Mouse (Mus musculus): ENCODE results near the gene Cyp2w1.
"Not testable (repeated sequence)": the region's sequence is repeated elsewhere in the genome, so short reads cannot be mapped to it uniquely, and the experiment has no call there.

Gene Cyp2w1

DNA sequence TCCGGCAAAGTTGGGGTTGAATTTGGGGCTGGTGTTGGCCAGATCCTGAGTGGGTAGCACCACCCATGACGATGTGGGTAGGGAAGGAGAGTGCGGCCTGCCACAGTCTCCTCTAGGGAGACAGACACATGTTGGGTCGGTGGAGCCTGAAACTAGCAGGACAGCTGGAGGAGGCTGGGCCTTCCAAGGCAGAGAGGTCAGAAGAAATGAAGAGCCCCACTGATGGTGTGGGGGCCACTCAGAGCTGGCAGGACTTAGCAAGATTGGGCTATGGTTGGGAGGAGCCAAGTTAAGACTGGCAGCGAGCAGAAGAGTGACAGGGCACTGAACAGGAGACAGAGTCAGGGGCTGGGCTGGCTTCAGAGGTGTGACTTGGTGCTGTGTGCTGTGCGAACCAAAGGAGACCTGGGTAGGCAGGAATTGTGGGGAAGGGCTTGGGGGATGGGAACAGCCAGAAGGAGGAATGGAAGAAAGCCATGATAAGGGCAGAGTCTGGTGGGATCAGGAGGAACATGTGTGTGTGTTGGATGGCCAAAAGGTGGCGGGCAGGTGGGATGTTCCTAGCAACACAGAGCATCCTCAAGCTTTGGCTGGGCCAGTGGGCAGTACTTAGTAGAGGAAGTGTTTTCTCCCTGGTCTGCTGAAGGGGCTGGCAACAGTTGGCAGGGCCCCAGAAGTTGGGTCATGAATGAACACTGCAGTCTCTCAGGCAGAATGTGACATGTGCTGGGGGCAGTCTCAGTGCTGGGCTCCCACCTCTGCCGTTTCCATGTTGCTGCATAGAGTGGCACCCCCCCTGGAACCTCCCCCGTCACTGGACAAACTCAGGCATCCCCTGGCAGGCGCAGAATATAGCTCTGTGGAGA, 35.1 kb downstream of the Cyp2w1 start:
- DNase-seq = no peak

DNA sequence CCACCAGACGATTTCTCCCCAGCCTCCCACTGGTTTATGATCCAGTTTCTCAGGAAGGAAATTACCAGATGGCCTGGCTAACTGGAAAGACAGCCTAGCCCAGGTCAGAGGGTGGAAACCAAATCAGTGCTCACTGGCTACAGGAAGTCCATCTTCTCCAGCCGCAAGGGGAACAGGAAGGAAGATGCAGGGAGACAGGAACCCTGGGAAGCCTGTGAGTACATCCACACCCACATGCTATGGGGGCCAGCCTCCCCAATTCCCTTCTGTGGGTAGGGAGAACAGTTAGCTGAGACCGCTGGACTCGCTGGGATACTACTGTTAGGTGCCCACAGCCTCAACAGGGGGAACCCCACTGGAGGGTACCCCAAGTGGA, 35.8 kb downstream of the Cyp2w1 start:
- no peak for DNase-seq

DNA sequence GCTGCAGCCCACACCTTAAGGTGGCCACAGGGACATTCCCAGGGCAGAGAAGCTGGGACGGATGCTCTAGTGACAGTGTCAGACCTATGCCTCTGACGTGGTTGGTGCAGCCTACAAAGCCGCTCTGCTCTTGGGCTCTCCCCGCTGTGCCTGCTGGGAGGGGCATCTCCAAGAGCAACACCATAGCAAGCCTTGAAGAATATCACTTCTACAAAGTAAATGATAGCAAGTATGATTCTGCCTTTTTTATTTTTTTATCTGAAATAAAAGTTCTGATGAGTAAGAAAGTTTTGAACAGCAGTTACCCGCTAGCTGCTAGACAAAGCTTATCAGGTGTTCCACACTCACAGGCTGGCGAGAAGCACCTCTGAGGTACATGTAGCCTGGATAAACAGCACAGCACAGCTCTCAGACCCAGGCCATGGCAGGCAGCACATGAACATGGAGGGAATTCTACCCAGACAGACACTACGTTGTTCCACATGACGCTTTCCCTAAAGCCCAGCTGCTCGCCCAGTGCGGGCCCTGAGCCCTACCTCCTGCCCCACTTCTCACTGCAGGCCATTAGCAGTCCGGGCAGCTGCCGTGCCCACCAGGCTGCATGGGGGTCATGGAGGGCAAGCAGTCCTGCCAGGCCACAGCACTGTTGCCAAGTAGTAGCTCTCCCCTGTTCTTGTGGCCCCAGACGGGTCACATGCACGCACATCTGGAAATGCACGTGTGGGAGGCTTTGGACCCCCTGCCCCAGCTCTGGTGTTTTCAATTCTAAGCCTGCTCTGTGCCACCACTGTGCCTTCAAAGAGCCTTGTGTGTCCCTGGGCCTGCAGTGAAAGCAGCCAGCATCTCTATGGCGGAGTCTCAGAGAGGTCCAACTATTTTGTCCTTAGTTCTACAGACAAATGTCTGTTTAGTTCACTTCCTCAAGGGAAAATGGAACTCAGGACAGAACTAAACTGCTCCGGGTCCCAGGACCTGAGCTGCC, 36.6 kb downstream of the Cyp2w1 start:
- DNase-seq = no peak

DNA sequence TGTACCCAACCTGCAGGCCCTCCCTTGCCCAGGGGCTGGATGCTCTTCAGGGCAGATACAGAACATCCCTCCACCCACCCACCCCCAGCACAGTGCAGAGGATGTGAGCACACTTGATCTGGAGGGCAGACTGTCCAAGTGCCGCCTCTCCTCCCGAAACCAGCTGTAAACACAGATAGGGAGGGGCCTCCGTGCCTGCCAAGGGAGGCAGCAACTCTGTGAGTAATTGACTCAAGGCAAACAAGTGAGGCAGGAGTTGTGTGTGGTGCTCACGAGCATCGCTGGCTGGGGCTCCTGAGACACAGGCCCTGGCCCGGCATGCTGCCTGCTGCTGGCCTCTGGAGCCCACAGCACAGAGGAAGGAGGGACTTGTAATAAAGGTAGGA, 37.3 kb downstream of the Cyp2w1 start:
- DNase-seq = no peak

DNA sequence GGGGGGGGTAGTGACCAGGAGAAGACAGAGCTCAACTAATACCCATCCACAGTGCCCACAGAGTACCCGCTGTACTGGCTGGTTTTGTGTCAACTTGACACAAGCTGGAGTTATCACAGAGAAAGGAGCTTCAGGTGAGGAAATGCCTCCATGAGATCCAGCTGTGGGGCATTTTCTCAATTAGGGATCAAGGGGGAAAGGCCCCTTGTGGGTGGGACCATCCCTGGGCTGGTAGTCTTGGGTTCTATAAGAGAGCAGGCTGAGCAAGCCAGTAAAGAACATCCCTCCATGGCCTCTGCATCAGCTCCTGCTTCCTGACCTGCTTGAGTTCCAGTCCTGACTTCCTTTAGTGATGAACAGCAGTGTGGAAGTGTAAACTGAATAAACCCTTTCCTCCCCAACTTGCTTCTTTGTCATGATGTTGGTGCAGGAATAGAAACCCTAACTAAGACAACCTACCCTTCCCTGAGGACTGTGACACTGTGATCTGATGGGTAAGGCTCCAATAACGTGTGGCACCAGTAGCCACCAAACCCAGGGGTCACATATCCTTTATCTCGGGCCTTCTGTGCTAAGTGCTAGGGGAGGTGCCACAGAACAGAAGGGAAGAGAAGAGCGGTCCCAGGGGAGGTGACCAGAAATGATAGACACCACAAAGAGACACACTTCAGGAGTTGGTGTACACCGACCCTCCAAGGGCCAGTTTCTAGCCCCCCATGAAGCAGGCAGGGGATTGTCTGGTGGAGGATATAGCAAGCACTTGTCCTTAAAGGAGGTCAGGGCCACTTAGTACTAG, 38.1 kb downstream of the Cyp2w1 start:
- DNase-seq = not testable (repeated sequence)

DNA sequence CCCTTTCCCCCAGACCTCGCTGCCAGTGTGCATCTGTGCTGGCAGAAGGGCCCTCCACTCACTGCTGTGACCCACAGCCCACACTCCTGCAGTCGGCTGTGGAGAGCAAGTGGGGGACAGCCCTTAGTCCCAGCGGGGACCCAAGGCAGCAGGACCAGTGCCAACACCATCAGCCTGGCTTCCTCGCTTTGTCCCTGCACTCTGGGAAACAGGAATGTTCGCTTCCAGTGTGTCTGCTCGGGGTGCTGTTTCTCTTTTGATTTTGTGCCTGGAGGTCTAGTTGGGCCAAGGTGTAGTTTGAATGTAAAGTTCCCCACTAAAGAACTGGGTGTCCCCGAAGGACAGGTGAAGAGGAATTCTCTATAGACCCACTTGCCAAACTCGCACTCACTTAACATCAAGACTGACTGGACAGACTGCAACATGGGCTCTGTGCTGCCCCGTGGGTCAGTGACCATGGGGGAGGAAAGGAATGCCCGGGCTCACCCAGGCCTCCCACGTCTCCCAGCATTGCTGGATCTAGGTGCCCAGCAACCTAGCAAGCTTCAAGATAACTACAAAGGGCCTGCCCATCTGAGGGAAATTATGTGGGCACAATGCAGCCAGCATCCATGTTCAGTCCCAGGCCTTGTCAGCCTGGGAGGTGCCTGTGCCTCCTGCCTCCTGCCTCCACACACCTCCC, 39.0 kb downstream of the Cyp2w1 start:
- no peak for DNase-seq

DNA sequence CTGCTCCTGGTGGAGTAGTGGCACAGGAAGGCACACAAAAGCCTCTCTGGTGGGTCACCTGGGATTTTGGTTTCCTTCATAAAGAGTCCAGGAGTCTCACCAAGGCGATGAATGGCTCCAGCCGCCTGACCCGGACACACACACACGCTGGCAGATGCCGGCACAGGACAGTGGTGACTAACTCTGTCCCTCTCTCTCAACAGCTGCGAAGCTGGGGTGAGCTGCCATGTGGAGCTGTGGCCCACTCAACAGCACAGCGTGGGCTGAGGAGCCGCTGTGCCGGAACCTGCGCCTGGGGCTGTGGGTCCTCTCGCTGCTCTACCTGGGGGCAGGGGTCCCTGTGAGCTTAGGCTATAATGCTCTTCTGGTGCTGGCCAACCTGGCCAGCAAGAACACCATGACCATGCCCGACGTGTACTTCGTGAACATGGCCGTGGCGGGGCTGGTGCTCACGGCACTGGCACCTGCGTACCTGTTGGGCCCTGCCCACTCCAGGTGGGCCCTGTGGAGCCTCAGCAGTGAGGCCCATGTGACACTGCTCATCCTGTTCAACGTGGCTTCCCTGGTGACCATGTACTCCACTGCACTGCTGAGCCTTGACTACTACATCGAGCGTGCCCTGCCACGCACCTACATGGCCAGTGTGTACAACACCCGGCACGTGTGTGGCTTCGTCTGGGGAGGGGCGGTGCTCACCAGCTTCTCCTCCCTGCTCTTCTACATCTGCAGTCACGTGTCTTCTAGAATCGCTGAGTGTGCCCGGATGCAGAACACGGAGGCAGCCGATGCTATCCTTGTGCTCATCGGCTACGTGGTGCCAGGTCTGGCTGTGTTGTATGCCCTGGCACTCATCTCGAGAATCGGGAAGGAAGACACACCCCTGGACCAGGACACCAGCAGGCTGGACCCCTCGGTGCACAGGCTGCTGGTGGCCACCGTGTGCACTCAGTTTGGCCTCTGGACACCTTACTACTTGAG, 40.1 kb downstream of the Cyp2w1 start:
- DNase-seq = no peak

DNA sequence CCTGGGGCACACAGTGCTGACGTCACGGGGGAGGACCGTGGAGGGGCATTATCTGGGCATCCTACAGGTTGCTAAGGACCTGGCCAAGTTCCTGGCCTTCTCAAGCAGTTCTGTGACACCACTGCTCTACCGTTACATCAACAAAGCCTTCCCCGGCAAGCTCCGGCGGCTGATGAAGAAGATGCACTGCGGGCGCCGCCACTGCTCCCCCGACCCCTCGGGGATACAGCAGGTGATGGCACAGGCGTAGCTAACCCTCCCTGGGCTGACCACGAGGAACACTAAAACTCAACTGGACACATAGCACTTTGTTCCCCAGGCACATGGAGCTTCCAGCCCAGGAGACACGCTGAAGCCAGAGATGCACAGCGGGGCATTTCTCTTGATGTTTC, 40.8 kb downstream of the Cyp2w1 start:
- no peak for DNase-seq

DNA sequence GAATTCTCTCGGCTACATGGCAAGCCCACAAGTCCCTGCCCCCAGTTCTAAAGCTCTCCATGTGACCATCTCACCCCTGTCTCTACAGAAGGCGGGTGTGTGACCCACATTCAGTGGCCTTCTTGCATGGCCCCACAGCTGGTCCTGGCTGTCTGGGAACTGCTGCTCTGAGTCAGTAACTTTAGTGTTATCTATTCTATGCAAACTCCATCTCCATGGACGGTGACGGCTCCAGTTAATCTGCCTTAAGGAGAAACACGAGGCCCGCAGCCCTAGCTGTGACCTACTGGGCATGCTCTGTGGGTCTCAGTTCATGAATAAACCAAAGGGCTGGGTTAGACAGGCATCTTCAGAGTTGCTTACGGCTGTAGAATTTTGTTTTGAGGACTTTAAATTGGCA, 42.0 kb downstream of the Cyp2w1 start:
- DNase-seq = no peak

DNA sequence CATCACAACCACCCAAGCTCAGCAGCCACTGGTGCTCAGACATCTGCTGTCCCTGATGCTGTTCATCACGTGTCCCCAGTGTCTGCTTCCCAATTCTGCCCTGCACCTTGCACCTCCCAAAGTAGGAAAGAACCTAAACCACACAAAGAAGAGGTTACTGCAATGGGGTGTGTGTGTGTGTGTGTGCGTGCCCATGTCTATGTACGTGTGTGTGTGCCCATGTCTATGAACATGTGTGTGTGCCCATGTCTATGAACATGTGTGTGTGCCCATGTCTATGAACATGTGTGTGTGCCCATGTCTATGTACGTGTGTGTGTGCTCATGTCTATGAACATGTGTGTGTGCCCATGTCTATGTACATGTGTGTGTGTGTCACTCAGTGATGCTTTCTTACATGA, 43.1 kb downstream of the Cyp2w1 start:
- DNase-seq = no peak

DNA sequence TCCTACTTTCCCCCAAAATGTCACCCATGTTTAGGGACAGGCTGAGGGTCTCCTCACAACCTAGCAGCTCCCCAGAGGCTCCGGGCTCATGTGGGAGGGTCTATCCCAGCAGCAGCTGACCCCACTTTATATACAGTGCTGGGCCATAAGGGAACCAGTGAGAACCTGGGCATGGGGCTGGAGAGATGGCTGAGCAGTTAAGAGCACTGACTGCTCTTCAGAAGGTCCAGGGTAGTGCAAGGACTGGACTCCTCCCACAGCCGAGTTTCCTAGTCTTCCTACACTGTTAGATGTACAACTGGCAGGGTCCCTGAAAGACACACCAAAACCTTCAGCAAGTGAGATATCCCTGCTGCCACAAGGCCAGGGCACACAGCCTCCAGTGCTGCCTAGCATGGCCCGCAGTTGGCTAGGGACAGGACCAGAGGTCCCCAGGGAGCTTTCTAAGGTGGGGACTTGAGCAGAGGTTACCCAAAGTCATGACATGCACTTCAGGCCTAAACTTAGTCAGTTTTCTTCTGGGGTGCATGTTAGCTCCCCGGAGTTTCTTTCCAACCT, 45.0 kb downstream of the Cyp2w1 start:
- DNase-seq = no peak

DNA sequence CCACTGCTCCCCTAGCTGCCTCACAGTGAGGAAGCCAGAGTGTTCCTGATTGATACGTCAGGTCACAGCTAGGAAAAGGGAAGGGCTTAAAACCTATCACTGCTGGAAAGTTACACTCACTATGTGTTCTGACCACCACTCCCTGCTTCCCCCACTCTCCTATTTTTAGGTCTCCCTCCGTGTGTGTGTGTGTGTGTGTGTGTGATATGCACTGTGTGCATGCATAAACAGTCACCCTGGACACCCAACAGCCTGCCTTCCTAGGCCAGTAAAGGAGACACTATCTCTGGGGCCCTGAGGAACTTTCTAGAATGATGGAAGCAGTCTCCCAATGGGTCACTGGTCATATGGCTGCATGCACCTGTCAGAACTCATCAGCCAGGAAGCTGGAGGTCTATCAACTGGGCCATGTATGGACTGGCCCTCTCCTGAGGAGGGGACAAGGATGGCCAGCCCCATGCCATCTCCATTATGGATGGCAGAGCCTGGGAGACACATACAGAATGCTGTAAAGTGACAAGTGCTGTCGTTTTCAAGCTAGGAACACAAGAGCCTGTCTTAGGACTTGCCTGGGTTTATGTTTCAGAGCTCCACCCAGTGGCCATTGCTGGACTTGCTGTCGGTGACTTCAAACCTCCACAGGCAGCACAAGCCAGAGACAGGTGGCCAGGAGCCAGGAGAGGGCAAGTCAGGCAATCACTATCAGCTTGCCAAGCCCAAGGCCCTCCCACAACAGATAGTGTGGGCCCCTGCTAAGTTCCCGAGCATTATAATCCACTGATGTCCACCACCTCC, 45.7 kb downstream of the Cyp2w1 start:
- DNase-seq = peak; percentile 86 to 90

DNA sequence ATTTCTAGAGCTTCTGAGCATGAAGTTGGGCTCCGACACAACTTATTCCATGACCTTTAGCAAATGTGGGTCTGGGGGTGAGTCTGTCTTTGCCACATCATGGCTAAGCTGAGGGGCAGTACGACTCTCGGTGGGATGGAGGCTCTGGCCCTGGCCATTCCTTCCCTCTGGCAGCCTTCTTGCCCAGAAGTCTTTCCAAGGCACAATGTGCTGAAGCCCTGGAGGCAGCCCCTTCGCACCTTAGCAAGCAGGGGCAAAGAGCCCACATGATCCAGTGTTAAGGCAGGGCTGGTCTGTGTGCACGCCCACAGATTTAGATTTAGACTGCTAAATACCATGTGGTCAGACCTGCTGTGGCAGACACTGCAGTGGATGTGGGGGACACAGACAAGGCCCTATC, 46.4 kb downstream of the Cyp2w1 start:
- DNase-seq = no peak

DNA sequence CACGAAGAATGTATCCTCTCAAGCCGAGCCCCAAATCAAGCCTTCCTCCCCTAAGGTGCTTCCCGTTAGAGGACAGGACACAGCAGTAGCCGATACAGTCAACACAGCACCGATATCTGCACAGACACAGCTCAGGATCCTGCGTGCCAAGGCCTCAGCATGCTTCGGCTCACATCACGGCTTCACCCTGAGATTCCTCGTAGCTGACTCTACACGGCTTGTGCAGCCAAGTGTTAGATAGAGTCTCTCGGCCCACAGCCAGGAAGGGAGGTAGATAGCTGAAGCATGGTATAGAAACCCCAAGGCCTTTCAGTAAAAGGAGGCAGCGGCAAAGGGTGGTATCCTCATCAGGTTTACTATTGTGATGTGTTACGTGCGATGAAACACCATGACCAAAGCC, 47.6 kb downstream of the Cyp2w1 start:
- DNase-seq = no peak

DNA sequence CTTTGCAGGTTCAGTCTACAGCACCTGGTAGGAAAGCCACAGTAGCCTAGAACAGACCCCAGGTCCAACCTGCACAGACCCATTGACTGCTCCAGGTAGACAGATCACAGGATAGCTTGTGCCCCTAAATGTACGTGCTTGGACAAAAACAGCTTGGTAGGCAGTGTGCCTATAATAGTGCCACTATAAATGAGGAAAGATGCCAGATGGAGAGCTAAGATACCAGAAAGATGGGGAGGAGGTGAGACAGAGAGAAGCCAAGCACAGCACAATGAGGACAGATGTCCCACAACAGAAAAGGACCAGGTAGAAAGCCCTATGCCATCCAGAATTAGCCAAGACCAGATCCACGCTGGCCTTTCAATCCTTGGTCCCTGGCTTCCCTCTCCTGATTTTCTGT, 49.7 kb downstream of the Cyp2w1 start:
- no peak for DNase-seq

DNA sequence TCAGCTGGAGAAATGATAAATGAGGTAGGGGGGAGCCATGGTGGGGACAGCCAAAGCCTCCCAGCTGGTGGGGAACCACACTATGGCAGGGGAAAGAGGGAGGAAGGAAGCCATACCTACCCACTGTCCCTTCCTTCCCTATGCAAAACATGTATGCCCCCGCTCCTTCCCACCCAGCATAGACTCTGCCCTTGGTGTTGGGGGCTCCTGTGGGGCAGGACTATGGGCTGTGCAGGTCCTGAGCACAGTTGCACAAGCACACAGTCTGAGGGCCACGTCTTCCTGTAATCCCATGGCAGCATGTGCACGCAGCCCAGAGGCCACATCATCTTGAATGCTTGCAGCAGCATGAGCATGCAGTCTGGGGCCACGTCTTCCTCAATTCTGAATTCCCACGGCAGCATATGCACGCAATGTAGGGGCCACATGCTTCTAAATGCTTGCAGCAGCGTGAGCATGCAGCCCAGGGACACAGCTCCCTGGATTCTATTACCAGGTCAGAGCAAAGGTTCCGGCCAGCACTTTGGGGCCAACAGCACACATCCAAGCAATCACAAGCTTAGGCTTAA, 51.4 kb downstream of the Cyp2w1 start:
- DNase-seq = no peak

DNA sequence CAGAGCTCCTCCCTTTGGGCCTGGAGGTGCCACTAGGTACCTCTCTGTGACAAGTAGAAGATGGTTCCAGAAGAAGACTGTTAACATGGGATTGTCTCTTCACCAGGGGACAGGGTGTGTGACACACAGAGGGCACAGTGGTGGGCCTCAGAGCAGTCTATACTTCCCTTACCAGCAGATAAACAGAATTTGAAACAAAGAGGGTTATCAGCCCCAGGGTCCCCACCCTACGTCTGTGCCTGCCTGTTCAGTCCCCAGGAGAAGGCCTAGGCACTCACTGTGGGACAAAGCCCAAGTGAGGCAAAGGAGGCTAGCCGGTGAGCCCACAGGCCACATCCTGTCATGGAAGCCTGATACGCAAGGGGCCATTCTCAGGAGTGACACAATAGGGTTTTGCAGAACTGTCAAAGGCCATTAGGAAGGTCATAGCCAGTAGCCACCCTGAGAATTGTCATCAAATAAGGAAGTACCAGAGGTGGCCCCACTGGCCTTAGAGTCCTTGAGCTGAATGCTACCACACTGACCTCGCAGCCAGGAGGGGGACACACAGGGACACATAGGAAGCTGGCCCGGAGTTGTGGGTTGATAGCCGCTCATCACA, 52.5 kb downstream of the Cyp2w1 start, which contains the start of gene C130050O18Rik:
Gene C130050O18Rik, plus strand, starts transcription at position 480 of the 601 bp plus-strand sequence.
- DNase-seq = no peak

DNA sequence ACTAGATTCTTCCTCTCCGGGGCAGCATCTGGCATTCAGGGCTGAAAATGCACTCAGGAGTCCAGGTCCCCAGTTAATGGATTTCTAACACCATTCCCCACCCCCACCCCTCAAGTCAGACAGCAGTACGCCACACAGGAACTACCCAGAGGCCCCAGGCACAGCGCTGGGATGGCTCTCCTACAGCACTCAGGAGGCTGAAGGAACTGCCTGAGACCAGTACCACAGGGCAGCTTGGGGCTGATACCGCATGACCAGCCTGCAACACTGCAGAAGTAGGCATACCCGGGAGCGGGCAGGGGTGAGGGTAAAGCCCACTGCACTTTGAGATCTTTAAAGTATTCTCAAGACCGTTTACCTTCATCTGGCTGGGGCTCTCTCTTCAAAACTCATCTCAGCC, 53.1 kb downstream of the Cyp2w1 start:
- no peak for DNase-seq

DNA sequence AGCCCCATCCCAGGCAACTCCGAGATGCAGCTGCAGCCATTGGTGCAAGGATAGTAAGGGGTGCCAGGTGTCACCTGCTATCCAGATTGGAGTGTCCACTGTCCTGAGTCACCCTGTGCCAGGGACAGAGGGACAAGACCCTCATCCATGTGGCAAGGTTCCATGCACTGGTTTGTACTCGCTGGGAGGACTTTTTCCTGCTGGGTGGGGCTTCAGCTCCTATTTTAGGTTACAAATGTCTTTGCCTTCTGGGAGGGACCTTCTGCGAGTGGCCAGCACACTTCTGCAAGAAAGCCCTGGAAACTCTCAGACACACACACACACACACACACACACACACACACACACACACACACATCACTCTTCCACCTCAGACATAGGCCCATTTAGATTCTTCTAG, 53.5 kb downstream of the Cyp2w1 start:
- DNase-seq = no peak

All from thymus, postnatal 36 days (tissue).